In the genomic region with DNA sequence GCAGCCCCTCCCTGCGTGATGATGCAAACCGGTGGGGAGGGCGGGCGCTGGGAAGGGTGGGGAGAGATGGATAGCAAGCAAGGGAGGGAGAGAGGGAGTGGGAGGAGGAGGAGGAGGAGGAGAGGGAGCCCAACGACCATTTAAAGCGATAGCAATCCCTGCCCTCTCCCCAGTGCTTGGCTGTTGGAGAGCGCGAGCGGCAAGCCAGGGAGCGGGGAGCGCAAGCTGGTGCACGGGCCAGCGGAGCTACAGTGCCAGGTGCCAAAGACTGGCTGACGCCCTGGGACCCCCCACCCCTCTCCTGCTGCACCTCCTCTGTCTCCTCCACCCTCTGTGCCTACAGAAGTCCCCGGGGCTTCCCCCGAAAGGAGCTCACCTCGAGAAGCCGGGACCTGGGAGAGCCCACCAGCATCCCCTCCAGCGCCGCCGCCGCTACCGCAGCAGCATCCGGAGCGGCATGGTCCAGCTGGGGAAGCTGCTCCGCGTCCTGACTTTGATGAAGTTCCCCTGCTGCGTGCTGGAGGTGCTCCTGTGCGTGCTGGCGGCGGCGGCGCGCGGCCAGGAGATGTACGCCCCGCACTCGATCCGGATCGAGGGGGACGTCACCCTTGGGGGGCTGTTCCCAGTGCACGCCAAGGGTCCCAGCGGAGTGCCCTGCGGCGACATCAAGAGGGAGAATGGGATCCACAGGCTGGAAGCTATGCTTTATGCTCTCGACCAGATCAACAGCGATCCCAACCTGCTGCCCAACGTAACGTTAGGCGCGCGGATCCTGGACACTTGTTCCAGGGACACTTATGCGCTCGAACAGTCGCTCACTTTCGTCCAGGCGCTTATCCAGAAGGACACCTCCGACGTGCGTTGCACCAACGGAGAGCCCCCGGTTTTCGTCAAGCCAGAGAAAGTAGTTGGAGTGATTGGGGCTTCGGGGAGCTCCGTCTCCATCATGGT, we compare ENCODE assay signal across 10 mouse cellular contexts. TPM values are rescaled to one million over a fixed set of nuclear protein-coding genes. Genes with fewer than 3 reads are reported as not detected.
DNase-seq lines count a peak whose midpoint lies in the region; ATAC-seq and TF ChIP-seq lines count a peak whose summit lies in the region.
"Had no signal": no experiment of that assay in that cellular context is flagged by ENCODE, and none has a peak within 500 bp of the region (broad histone marks: within the 10 kb centered on the region; RNA-seq: fewer than 3 reads in every experiment).

TSS of gene Grm7 (plus strand) at position 171 of the 951 bp plus-strand sequence.

- H3K9me3 ChIP-seq in forebrain, embryonic 15.5 days = no peaks in the 10 kb centered on the region
- H3K9me3 ChIP-seq in midbrain, embryonic 13.5 days = no peaks in the 10 kb centered on the region

- no peak for TF ChIP-seq CTCF in testis, adult 2 months (IDR thresholded peaks at IDR 0.05; ENCODE audit: control insufficient read depth, insufficient read depth, insufficient replicate concordance, low read depth, low read length)

- H3K36me3 ChIP-seq in forebrain, embryonic 15.5 days = no peaks in the 10 kb centered on the region
- no peaks in the 10 kb centered on the region for H3K36me3 ChIP-seq in midbrain, embryonic 13.5 days
- H3K36me3 ChIP-seq in testis, adult 2 months (ENCODE audit: control insufficient read depth, insufficient read depth, low read length) = no peaks in the 10 kb centered on the region

- TF ChIP-seq POLR2A in testis, adult 2 months (IDR thresholded peaks at IDR 0.05; ENCODE audit: control insufficient read depth, low read depth, low read length) = no peak

- ATAC-seq in forebrain, embryonic 15.5 days (replicated peaks) = peak; percentile 92
- ATAC-seq in midbrain, embryonic 13.5 days = peak; percentile 92

- under 1% methylated on average over 65 of the region's 65 CpGs for WGBS in forebrain, embryonic 15.5 days
- under 1% methylated on average over 63 of the region's 65 CpGs for WGBS in midbrain, embryonic 13.5 days

- H3K27ac ChIP-seq in forebrain, embryonic 15.5 days (replicated peaks) = peak within 1 kb of the TSS; percentile 55
- H3K27ac ChIP-seq in midbrain, embryonic 13.5 days = peak within 1 kb of the TSS; percentile 4; the same call in 1 of the 2 replicates
- H3K27ac ChIP-seq in testis, adult 2 months (ENCODE audit: control insufficient read depth, insufficient read depth, low read depth, low read length) = no peak within 1 kb of the TSS

- DNase-seq in heart, adult 18-20 months = peak; percentile 4
- DNase-seq in heart, postnatal 4 days = no peak
- peak; percentile 19 for DNase-seq in adrenal gland, adult 2 months
- peak; percentile 47 to 48 for DNase-seq in kidney, postnatal 4 days
- DNase-seq in gastrocnemius, postnatal 25 days = no peak

- H3K4me3 ChIP-seq in forebrain, embryonic 15.5 days = peak within 1 kb of the TSS; percentile 72
- H3K4me3 ChIP-seq in midbrain, embryonic 13.5 days (replicated peaks) = peak within 1 kb of the TSS; percentile 73
- H3K4me3 ChIP-seq in testis, adult 2 months (ENCODE audit: control insufficient read depth, low read depth, low read length) = peak within 1 kb of the TSS; percentile 44

- H3K27me3 ChIP-seq in forebrain, embryonic 15.5 days = peaks cover 19% of the 10 kb centered on the region; the same call in 1 of the 2 replicates
- peaks cover 35% of the 10 kb centered on the region for H3K27me3 ChIP-seq in midbrain, embryonic 13.5 days
- H3K27me3 ChIP-seq in testis, adult 2 months (ENCODE audit: control insufficient read depth, insufficient read depth, low read length) = no peaks in the 10 kb centered on the region

- H3K4me1 ChIP-seq in forebrain, embryonic 15.5 days = peaks cover 13% of the 10 kb centered on the region
- H3K4me1 ChIP-seq in midbrain, embryonic 13.5 days (replicated peaks) = peaks cover 17% of the 10 kb centered on the region
- peaks cover 5% of the 10 kb centered on the region for H3K4me1 ChIP-seq in testis, adult 2 months (ENCODE audit: control insufficient read depth, insufficient read depth, low read length)

- peak within 1 kb of the TSS; percentile 63 for H3K9ac ChIP-seq in forebrain, embryonic 15.5 days (replicated peaks)
- H3K9ac ChIP-seq in midbrain, embryonic 13.5 days (replicated peaks) = peak within 1 kb of the TSS; percentile 63

- peak within 1 kb of the TSS; percentile 98 for H3K4me2 ChIP-seq in forebrain, embryonic 15.5 days (replicated peaks)
- peak within 1 kb of the TSS; percentile 94 for H3K4me2 ChIP-seq in midbrain, embryonic 13.5 days (replicated peaks)

RNA-seq across cellular contexts. Expression of gene Grm7, which starts in this region (rescaled TPM):
- total RNA-seq in heart, adult 18-20 months (2021) = under 1 TPM; 0.08 to 0.17 TPM
- under 1 TPM in 1 of 2 experiments, not detected in 1; 0.14 TPM for total RNA-seq in heart, postnatal 4 days (2021)
- 1 to 10 TPM; 1.2 to 1.3 TPM for total RNA-seq in adrenal gland, adult 2 months (2021)
- polyA plus RNA-seq in adrenal gland, adult 2 months (2012; rRNA removed) = 0.42 and 0.64 TPM in 2 replicates
- 9.2 and 11.4 TPM in 2 replicates for polyA plus RNA-seq in forebrain, embryonic 15.5 days (2015; fragmentation: Nextera tagmentation; extraction: Ambion mirVana)
- polyA plus RNA-seq in midbrain, embryonic 13.5 days (2015; fragmentation: Nextera tagmentation; extraction: Ambion mirVana) = 7.2 and 8.0 TPM in 2 replicates
- polyA plus RNA-seq in testis, adult 2 months (2012; rRNA removed) = 0.16 and 0.58 TPM in 2 replicates
- under 1 TPM; 0.08 to 0.11 TPM for total RNA-seq in gastrocnemius, postnatal 25 days (2021)
- total RNA-seq: liver, adult 2 months; MEL had no signal
- polyA plus RNA-seq: liver, adult 2 months had no signal

Comparison
In these comparisons a context has a peak if more than half of its experiments do, and no peak if none do; other contexts are left out.
1. Peak in DNase-seq in heart, adult 18-20 months; RNA of the gene not detected or under 1 TPM.
2. DNase-seq: peak in adrenal gland, adult 2 months (single experiment) and kidney, postnatal 4 days (2 of 2); none in heart, postnatal 4 days (single experiment) and gastrocnemius, postnatal 25 days (single experiment).
3. Peak in every context shown above with its lines, with median percentiles within 50 percentile points of each other: H3K4me3 ChIP-seq.